Mouse (Mus musculus) lung, adult 2 months (tissue): Measurements from ENCODE around the gene Hist1h3b.

Experiments
- CTCF ChIP-seq: fragments of 200-500 bp; IDR thresholded peaks from 2 replicates; pipeline ENCODE4 v1.5.1; 2011; ENCODE audit warnings: mild to moderate bottlenecking, low read length, control low read depth; ENCODE audit not compliant: insufficient read depth
- POLR2A ChIP-seq: fragments of 200-500 bp; IDR thresholded peaks from 2 replicates; pipeline ENCODE4 v1.6.1; 2011; ENCODE audit warnings: low read depth, mild to moderate bottlenecking, control low read depth, low read length, borderline replicate concordance; ENCODE audit errors: extremely low read depth

GRCm38 (mm10) chr13:23730479-23730878 is 21.6 kb upstream of the Hist1h3b start:
- no peak for TF ChIP-seq CTCF
- TF ChIP-seq POLR2A = no peak
